Mouse (Mus musculus) stomach, embryonic 14.5 days (tissue): ENCODE measurements around the gene Sec1. TPM values are rescaled to one million over a fixed set of nuclear protein-coding genes. Genes with fewer than 3 reads are reported as not detected.

ENCODE experiments used
- ATAC-seq: fragments of 200-750 bp; cut with Nextera tagmentation; 2 replicates; pipeline ENCODE4 v1.8.0; 2017; ENCODE audit warnings: low read depth, moderate TSS enrichment; ENCODE audit not compliant: insufficient number of reproducible peaks, insufficient read depth, low FRiP score
- H3K27ac ChIP-seq: fragments of 300-500 bp; sonication (generic); 2 replicates; pipeline ENCODE4 v1.5.1; 2014; ENCODE audit warnings: mild to moderate bottlenecking, low read length, moderate library complexity, mixed read lengths
- H3K27me3 ChIP-seq: fragments of 300-500 bp; sonication (generic); 2 replicates; pipeline ENCODE4 v1.6.1; 2014; ENCODE audit warnings: low read length, control low read depth, mixed read lengths; ENCODE audit not compliant: control insufficient read depth, insufficient read depth
- H3K36me3 ChIP-seq: fragments of 300-500 bp; sonication (generic); 2 replicates; pipeline ENCODE4 v1.6.1; 2014; ENCODE audit warnings: mild to moderate bottlenecking, control low read depth, low read length, moderate library complexity, mixed read lengths; ENCODE audit not compliant: control insufficient read depth, insufficient read depth
- H3K4me1 ChIP-seq: fragments of 300-500 bp; sonication (generic); 2 replicates; pipeline ENCODE4 v1.6.1; 2014; ENCODE audit warnings: low read length, control low read depth, mixed read lengths; ENCODE audit not compliant: control insufficient read depth, insufficient read depth
- H3K4me2 ChIP-seq: fragments of 300-500 bp; sonication (generic); replicated peaks from 2 replicates; pipeline ENCODE4 v1.6.1; 2014; ENCODE audit warnings: low read depth, low read length, control low read depth
- H3K4me3 ChIP-seq: fragments of 300-500 bp; sonication (generic); 2 replicates; pipeline ENCODE4 v1.5.1; 2014; ENCODE audit warnings: low read depth, low read length, control low read depth
- H3K9ac ChIP-seq: fragments of 300-500 bp; sonication (generic); replicated peaks from 2 replicates; pipeline ENCODE4 v1.6.1; 2014; ENCODE audit warnings: low read depth, mild to moderate bottlenecking, control low read depth, low read length, moderate library complexity, mixed read lengths
- H3K9me3 ChIP-seq: fragments of 300-500 bp; sonication (generic); 2 replicates; pipeline ENCODE4 v1.6.1; 2016; ENCODE audit warnings: low read depth, low read length, control low read depth; ENCODE audit not compliant: control insufficient read depth
- WGBS: fragments of 180-500 bp; shearing (Covaris S2); extraction: QIAGEN DNeasy Blood & Tissue Kit; methylation state at CpG from one replicate; pipeline ENCODE4 v1.1.7; 2014; 5-methylcytosine and 5-hydroxymethylcytosine counted together
- polyA plus RNA-seq: library from polyadenylated mRNA; unstranded; fragments of >200 nt; fragmentation: Nextera tagmentation; extraction: Ambion mirVana; gene quantifications from 2 replicates; pipeline ENCODE4 v1.2.1, GENCODE M21; 2014

Sec1 gene
- polyA plus RNA-seq, 1 experiment from 2014 or later: 5.7 TPM

- WGBS: 65% methylated on average over 3 of the region's 3 CpGs
- H3K9ac ChIP-seq: no peak overlapping the region
These were observed 7.4 kb downstream of the Sec1 start for GRCm38 (mm10) chr7:45686841-45687240.

GRCm38 (mm10) chr7:45685811-45686210 is 8.4 kb downstream of the Sec1 start:
- H3K27me3 ChIP-seq: no peaks in the 10 kb centered on the region
- H3K4me2 ChIP-seq: no peak overlapping the region; the same call in 1 of the 2 replicates
- no peak for ATAC-seq
- no peaks in the 10 kb centered on the region for H3K9me3 ChIP-seq
- WGBS: 15% methylated on average over 10 of the region's 10 CpGs
- no peak overlapping the region for H3K9ac ChIP-seq
- peak overlapping the region; percentile 40; the same call in 1 of the 2 replicates for H3K27ac ChIP-seq
- no peak overlapping the region for H3K4me3 ChIP-seq
- H3K36me3 ChIP-seq: no peaks in the 10 kb centered on the region
- H3K4me1 ChIP-seq: peaks cover 28% of the 10 kb centered on the region

More at GRCm38 (mm10) chr7:45686841-45687240, 7.4 kb downstream of the Sec1 start:
- Histone ChIP-seq H3K4me2 (no peak overlapping the region), H3K36me3 (no peaks in the 10 kb centered on the region), H3K4me1 (peaks cover 28% of the 10 kb centered on the region), H3K9me3 (no peaks in the 10 kb centered on the region), H3K4me3 (no peak overlapping the region), H3K27me3 (no peaks in the 10 kb centered on the region), H3K27ac (no peak overlapping the region)
- ATAC-seq: no peak

- H3K27ac ChIP-seq: no peak within 1 kb of the TSS; the same call in 1 of the 2 replicates
- ATAC-seq: no peak
- H3K4me2 ChIP-seq: no peak within 1 kb of the TSS
- WGBS: 68% methylated on average over 7 of the region's 7 CpGs
- no peaks in the 10 kb centered on the region for H3K27me3 ChIP-seq
- H3K36me3 ChIP-seq: no peaks in the 10 kb centered on the region
- no peak within 1 kb of the TSS for H3K9ac ChIP-seq
- no peak within 1 kb of the TSS for H3K4me3 ChIP-seq
- no peaks in the 10 kb centered on the region for H3K9me3 ChIP-seq
- peaks cover 28% of the 10 kb centered on the region for H3K4me1 ChIP-seq
These were observed 10.7 kb downstream of the Sec1 start, which contains the start of gene Ntn5 for GRCm38 (mm10) chr7:45683396-45684050. Gene Ntn5 (plus strand): TSS chr7:45684022.

DNA sequence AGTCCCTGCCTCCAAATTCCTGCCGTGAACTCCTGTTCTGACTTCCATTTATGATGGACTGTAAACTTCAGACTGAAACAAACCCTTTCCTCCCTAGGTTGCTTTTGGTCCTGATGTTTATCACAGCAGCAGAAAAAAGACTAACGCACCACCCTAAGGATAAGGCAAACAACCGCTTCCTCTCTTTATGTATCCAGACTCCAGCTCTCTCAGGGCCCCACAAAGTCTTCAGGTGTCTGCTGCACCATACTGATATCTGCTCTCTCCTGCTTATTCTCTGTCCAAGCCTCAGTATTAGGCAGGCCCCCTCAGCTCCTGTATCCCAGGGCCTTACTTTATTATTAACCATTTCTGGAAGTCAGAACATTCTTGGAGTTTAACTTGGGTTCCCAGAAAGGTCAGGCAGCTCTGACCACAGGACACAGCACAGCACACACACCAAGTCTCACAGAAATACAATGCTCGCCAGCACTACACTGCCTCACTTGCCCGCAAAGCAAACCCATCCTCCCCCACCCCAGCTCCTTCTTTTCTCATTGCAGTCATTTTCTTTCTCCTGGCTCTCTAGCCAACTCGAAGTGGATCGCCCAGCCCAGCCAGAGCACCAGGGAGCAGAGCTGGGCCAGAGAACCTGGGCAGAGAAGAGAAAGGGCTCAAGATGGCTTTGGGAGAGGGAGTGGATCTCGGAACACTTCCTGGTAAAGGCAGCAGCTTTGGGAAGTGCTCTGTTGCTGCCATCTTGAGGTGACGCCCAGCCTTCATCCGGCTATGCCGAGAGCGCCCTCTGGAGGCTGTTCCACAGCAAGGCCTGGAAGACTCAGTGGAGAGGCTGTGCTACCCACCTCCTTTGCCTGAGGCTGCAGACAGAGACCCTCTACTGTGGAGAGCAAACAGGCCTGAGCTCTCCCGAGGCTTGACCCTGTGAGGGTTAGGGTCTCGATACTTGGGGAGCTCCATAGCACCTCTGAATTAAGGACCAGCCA is 11.8 kb downstream of the Sec1 start:
- no peaks in the 10 kb centered on the region for H3K36me3 ChIP-seq
- no peaks in the 10 kb centered on the region for H3K27me3 ChIP-seq
- no peaks in the 10 kb centered on the region for H3K9me3 ChIP-seq
- no peak overlapping the region for H3K9ac ChIP-seq
- WGBS: 29% methylated on average over 14 of the region's 14 CpGs
- H3K4me2 ChIP-seq: peak overlapping the region; percentile 26; the same call in 1 of the 2 replicates
- peak overlapping the region; percentile 24; the same call in 1 of the 2 replicates for H3K27ac ChIP-seq
- H3K4me1 ChIP-seq: peaks cover 28% of the 10 kb centered on the region
- no peak overlapping the region for H3K4me3 ChIP-seq
- ATAC-seq: peak; percentile 56

DNA sequence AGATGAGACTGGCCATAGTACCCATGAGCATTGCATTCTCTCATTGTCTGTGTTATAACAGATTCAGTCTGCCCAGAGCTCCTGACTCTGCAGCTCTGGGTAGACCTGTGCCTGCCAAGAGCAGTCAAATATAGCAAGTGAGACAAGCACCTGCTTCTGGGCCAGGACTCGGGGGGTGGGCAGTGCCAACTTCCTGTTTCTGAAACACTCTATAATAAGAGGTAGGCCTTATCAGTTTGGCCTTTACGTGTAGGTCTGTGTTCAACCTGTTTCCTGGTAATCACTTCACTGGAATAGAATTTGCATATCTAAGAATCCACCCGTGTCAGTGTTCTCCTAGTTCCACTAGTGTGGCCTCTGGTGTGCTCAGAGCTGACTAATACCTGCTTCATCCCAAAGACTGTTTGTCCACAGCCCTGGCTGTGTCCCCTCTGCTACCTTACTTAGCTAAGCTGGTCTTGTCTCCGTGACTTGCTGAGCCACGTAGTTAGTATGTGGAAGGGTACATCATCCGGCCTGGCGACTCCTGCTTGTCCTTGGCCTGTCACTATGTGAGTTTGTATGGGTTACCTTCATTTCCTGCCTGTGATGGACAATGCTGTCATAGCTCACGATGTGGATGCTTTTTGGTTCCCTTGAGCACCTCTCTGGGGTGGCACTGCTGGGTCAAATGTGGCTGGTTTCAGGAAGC is 13.0 kb downstream of the Sec1 start:
- Histone ChIP-seq H3K4me2 (no peak overlapping the region), H3K36me3 (no peaks in the 10 kb centered on the region), H3K27ac (no peak overlapping the region), H3K9me3 (no peaks in the 10 kb centered on the region), H3K4me1 (peaks cover 21% of the 10 kb centered on the region), H3K9ac (no peak overlapping the region), H3K27me3 (no peaks in the 10 kb centered on the region), H3K4me3 (no peak overlapping the region)
- no peak for ATAC-seq
- 81% methylated on average over 8 of the region's 8 CpGs for WGBS

- no peaks in the 10 kb centered on the region for H3K27me3 ChIP-seq
- H3K4me1 ChIP-seq: peaks cover 10% of the 10 kb centered on the region; the same call in 1 of the 2 replicates
- no peak for ATAC-seq
- WGBS: 66% methylated on average over 14 of the region's 14 CpGs
- peak overlapping the region; percentile 48; the same call in 1 of the 2 replicates for H3K27ac ChIP-seq
- H3K9ac ChIP-seq: no peak overlapping the region
- no peak overlapping the region for H3K4me3 ChIP-seq
- no peaks in the 10 kb centered on the region for H3K36me3 ChIP-seq
- no peak overlapping the region for H3K4me2 ChIP-seq
- no peaks in the 10 kb centered on the region for H3K9me3 ChIP-seq
These were observed 14.1 kb downstream of the Sec1 start for GRCm38 (mm10) chr7:45679966-45680621.

- H3K27ac ChIP-seq: no peak overlapping the region
- no peak overlapping the region for H3K4me2 ChIP-seq
- no peak for ATAC-seq
- 85% methylated on average over 14 of the region's 14 CpGs for WGBS
- no peaks in the 10 kb centered on the region for H3K9me3 ChIP-seq
- H3K27me3 ChIP-seq: no peaks in the 10 kb centered on the region
- no peaks in the 10 kb centered on the region for H3K36me3 ChIP-seq
- peaks cover 6% of the 10 kb centered on the region; the same call in 1 of the 2 replicates for H3K4me1 ChIP-seq
- no peak overlapping the region for H3K9ac ChIP-seq
- no peak overlapping the region for H3K4me3 ChIP-seq
These were observed 15.7 kb downstream of the Sec1 start for GRCm38 (mm10) chr7:45678513-45678912.
